In genomic region chr12:84023052-84023745, GRCm38 (mm10) we compare ENCODE assay signal across 27 mouse cellular contexts. TPM values are rescaled to one million over a fixed set of nuclear protein-coding genes. Genes with fewer than 3 reads are reported as not detected.
DNase-seq lines count a peak whose midpoint lies in the region; ATAC-seq and TF ChIP-seq lines count a peak whose summit lies in the region.
"Had no signal": no experiment of that assay in that cellular context is flagged by ENCODE, and none has a peak within 500 bp of the region (broad histone marks: within the 10 kb centered on the region; RNA-seq: fewer than 3 reads in every experiment).

No protein-coding gene starts in this region.

- no peak overlapping the region for H3K27ac ChIP-seq in limb, embryonic 11.5 days (replicated peaks; ENCODE audit: low read depth, low read length)
- H3K27ac ChIP-seq in limb, embryonic 10.5 days = no peak overlapping the region; the same call in 1 of the 2 replicates
- H3K27ac ChIP-seq in bone marrow, adult 2 months (ENCODE audit: control insufficient read depth, insufficient read depth, low read depth, low read length, poor library complexity) = peak overlapping the region; percentile 63; the same call in 1 of the 2 replicates
- H3K27ac ChIP-seq in limb, embryonic 12.5 days = peak overlapping the region; percentile 56
- no peak overlapping the region for H3K27ac ChIP-seq in stomach, embryonic 14.5 days (ENCODE audit: low read length)
- H3K27ac ChIP-seq: embryonic facial prominence, embryonic 10.5 days; hindbrain, embryonic 15.5 days; layer of hippocampus, adult 2 months; liver, embryonic 14.5 days had no signal

- no peak for TF ChIP-seq CTCF in bone marrow, adult 2 months (IDR thresholded peaks at IDR 0.05; ENCODE audit: control insufficient read depth, insufficient read depth, low read length)

- WGBS in limb, embryonic 11.5 days = 85% methylated on average over 9 of the region's 9 CpGs
- WGBS in limb, embryonic 10.5 days = 90% methylated on average over 9 of the region's 9 CpGs
- WGBS in bone marrow, adult 2 months = 55% methylated on average over 9 of the region's 9 CpGs
- 80% methylated on average over 9 of the region's 9 CpGs for WGBS in limb, embryonic 12.5 days
- 77% methylated on average over 9 of the region's 9 CpGs for WGBS in stomach, embryonic 14.5 days

- no peaks in the 10 kb centered on the region for H3K27me3 ChIP-seq in limb, embryonic 11.5 days (ENCODE audit: control insufficient read depth, insufficient read depth, low read length)
- H3K27me3 ChIP-seq in limb, embryonic 10.5 days (ENCODE audit: low read depth, poor library complexity, severe bottlenecking) = no peaks in the 10 kb centered on the region
- H3K27me3 ChIP-seq in limb, embryonic 12.5 days = no peaks in the 10 kb centered on the region
- no peaks in the 10 kb centered on the region for H3K27me3 ChIP-seq in stomach, embryonic 14.5 days (ENCODE audit: control insufficient read depth, insufficient read depth, low read length)
- H3K27me3 ChIP-seq: hindbrain, embryonic 15.5 days had no signal

- H3K9ac ChIP-seq in limb, embryonic 11.5 days (ENCODE audit: low read length) = no peak overlapping the region
- no peak overlapping the region for H3K9ac ChIP-seq in limb, embryonic 12.5 days (replicated peaks)
- H3K9ac ChIP-seq in stomach, embryonic 14.5 days (replicated peaks; ENCODE audit: low read depth, low read length) = no peak overlapping the region
- H3K9ac ChIP-seq: hindbrain, embryonic 15.5 days; liver, embryonic 14.5 days had no signal

- H3K36me3 ChIP-seq in limb, embryonic 11.5 days (ENCODE audit: control insufficient read depth, insufficient read depth, low read length) = no peaks in the 10 kb centered on the region
- no peaks in the 10 kb centered on the region for H3K36me3 ChIP-seq in limb, embryonic 10.5 days
- no peaks in the 10 kb centered on the region for H3K36me3 ChIP-seq in limb, embryonic 12.5 days
- no peaks in the 10 kb centered on the region for H3K36me3 ChIP-seq in stomach, embryonic 14.5 days (ENCODE audit: control insufficient read depth, insufficient read depth, low read length)
- H3K36me3 ChIP-seq: embryonic facial prominence, embryonic 10.5 days; hindbrain, embryonic 15.5 days had no signal

- no peak for ATAC-seq in limb, embryonic 11.5 days (ENCODE audit: insufficient number of reproducible peaks, low FRiP score, low TSS enrichment, low read depth)
- ATAC-seq in limb, embryonic 12.5 days (ENCODE audit: insufficient number of reproducible peaks, insufficient read depth, low FRiP score, low TSS enrichment, low read depth) = no peak
- ATAC-seq in stomach, embryonic 14.5 days (ENCODE audit: insufficient number of reproducible peaks, insufficient read depth, low FRiP score, low read depth) = 0 out of 2 replicates have a peak, but pooled peaks have one; percentile 46
- ATAC-seq: forebrain, embryonic 14.5 days had no signal

- no peak overlapping the region for H3K4me3 ChIP-seq in limb, embryonic 11.5 days (ENCODE audit: low read depth, low read length)
- no peak overlapping the region for H3K4me3 ChIP-seq in limb, embryonic 10.5 days
- H3K4me3 ChIP-seq in bone marrow, adult 2 months (replicated peaks; ENCODE audit: control insufficient read depth, low read depth, low read length) = no peak overlapping the region
- no peak overlapping the region for H3K4me3 ChIP-seq in limb, embryonic 12.5 days (replicated peaks)
- H3K4me3 ChIP-seq in stomach, embryonic 14.5 days (ENCODE audit: low read depth, low read length) = no peak overlapping the region
- H3K4me3 ChIP-seq: embryonic facial prominence, embryonic 10.5 days; hindbrain, embryonic 15.5 days; layer of hippocampus, adult 2 months; myocyte had no signal

- no peaks in the 10 kb centered on the region for H3K4me1 ChIP-seq in limb, embryonic 11.5 days (ENCODE audit: control insufficient read depth, insufficient read depth, low read length)
- no peaks in the 10 kb centered on the region for H3K4me1 ChIP-seq in limb, embryonic 10.5 days
- H3K4me1 ChIP-seq in bone marrow, adult 2 months (ENCODE audit: control insufficient read depth, insufficient read depth, low read length) = peaks cover 4% of the 10 kb centered on the region; the same call in 1 of the 2 replicates
- no peaks in the 10 kb centered on the region for H3K4me1 ChIP-seq in limb, embryonic 12.5 days (replicated peaks)
- no peaks in the 10 kb centered on the region for H3K4me1 ChIP-seq in stomach, embryonic 14.5 days (ENCODE audit: control insufficient read depth, insufficient read depth, low read length)
- H3K4me1 ChIP-seq: embryonic facial prominence, embryonic 10.5 days; hindbrain, embryonic 15.5 days had no signal

- TF ChIP-seq POLR2A in bone marrow, adult 2 months (IDR thresholded peaks at IDR 0.05; ENCODE audit: borderline replicate concordance, control insufficient read depth, low read depth, low read length) = no peak

- no peak overlapping the region for H3K4me2 ChIP-seq in limb, embryonic 11.5 days (ENCODE audit: low read depth, severe bottlenecking)
- no peak overlapping the region for H3K4me2 ChIP-seq in limb, embryonic 12.5 days
- no peak overlapping the region for H3K4me2 ChIP-seq in stomach, embryonic 14.5 days (replicated peaks; ENCODE audit: low read depth, low read length)
- H3K4me2 ChIP-seq: heart, embryonic 11.5 days; hindbrain, embryonic 15.5 days had no signal

- H3K9me3 ChIP-seq in limb, embryonic 11.5 days (ENCODE audit: control insufficient read depth, low read length) = no peaks in the 10 kb centered on the region
- H3K9me3 ChIP-seq in limb, embryonic 10.5 days (replicated peaks) = no peaks in the 10 kb centered on the region
- no peaks in the 10 kb centered on the region for H3K9me3 ChIP-seq in limb, embryonic 12.5 days
- no peaks in the 10 kb centered on the region for H3K9me3 ChIP-seq in stomach, embryonic 14.5 days (ENCODE audit: control insufficient read depth, low read depth, low read length)
- H3K9me3 ChIP-seq: embryonic facial prominence, embryonic 10.5 days; hindbrain, embryonic 15.5 days had no signal

- peak; percentile 31 for DNase-seq in limb, embryonic 11.5 days (ENCODE audit: low spot score)
- DNase-seq in limb, embryonic 10.5 days (ENCODE audit: low spot score) = no peak
- DNase-seq in natural killer cell, adult 2 months (ENCODE audit: low spot score in 2 of 2) = no peak
- DNase-seq in layer of hippocampus, adult 8-10 months (ENCODE audit: low spot score in 2 of 2) = no peak
- no peak for DNase-seq in B cell, adult 2 months
- DNase-seq: cerebellum, adult 11-12 months; cerebellum, postnatal 36 days; gastrocnemius, postnatal 36 days; lung, postnatal 4 days; midbrain, embryonic 14.5 days; right cerebral cortex, adult 18-20 months; thymus, postnatal 14 days had no signal

RNA-seq across cellular contexts. Expression of gene Acot1, which starts 13.9 kb away (rescaled TPM):
- polyA plus RNA-seq in limb, embryonic 11.5 days (2014; fragmentation: Nextera tagmentation; extraction: Ambion mirVana) = 31.2 and 38.6 TPM in 2 replicates
- polyA plus RNA-seq in limb, embryonic 10.5 days (2016; fragmentation: Nextera tagmentation; extraction: Ambion mirVana) = 20.9 and 27.7 TPM in 2 replicates
- 4.9 and 15.5 TPM in 2 replicates for polyA plus RNA-seq in bone marrow, adult 2 months (2011; ENCODE audit: insufficient read depth, insufficient read length, low replicate concordance, missing spikeins)
- 38.1 and 43.9 TPM in 2 replicates for polyA plus RNA-seq in limb, embryonic 12.5 days (2016; fragmentation: Nextera tagmentation; extraction: Ambion mirVana)
- polyA plus RNA-seq in stomach, embryonic 14.5 days (2014; fragmentation: Nextera tagmentation; extraction: Ambion mirVana) = 44.4 and 48.8 TPM in 2 replicates
- 10 to 100 TPM; 21.5 to 25.1 (median 24.2) TPM for total RNA-seq in layer of hippocampus, adult 8-10 months (2022)

RNA-seq across cellular contexts. Expression of gene Acot4, which starts 15.0 kb away (rescaled TPM):
- polyA plus RNA-seq in limb, embryonic 11.5 days (2014; fragmentation: Nextera tagmentation; extraction: Ambion mirVana) = 0.08 and 0.10 TPM in 2 replicates
- polyA plus RNA-seq in limb, embryonic 10.5 days (2016; fragmentation: Nextera tagmentation; extraction: Ambion mirVana) = 0.15 and 0.16 TPM in 2 replicates
- polyA plus RNA-seq in bone marrow, adult 2 months (2011; ENCODE audit: insufficient read depth, insufficient read length, low replicate concordance, missing spikeins) = 0.32 and 2.4 TPM in 2 replicates
- 0.14 and 0.39 TPM in 2 replicates for polyA plus RNA-seq in limb, embryonic 12.5 days (2016; fragmentation: Nextera tagmentation; extraction: Ambion mirVana)
- polyA plus RNA-seq in stomach, embryonic 14.5 days (2014; fragmentation: Nextera tagmentation; extraction: Ambion mirVana) = 0.33 and 0.70 TPM in 2 replicates
- 1 to 10 TPM; 2.2 to 3.3 (median 2.7) TPM for total RNA-seq in layer of hippocampus, adult 8-10 months (2022)
- polyA plus RNA-seq: myocyte had no signal

RNA-seq across cellular contexts. Expression of gene Gm49366, which starts 15.5 kb away (rescaled TPM):
- not detected in 2 replicates for polyA plus RNA-seq in limb, embryonic 11.5 days (2014; fragmentation: Nextera tagmentation; extraction: Ambion mirVana)
- polyA plus RNA-seq in limb, embryonic 10.5 days (2016; fragmentation: Nextera tagmentation; extraction: Ambion mirVana) = not detected in 2 replicates
- not detected in 2 replicates for polyA plus RNA-seq in bone marrow, adult 2 months (2011; ENCODE audit: insufficient read depth, insufficient read length, low replicate concordance, missing spikeins)
- polyA plus RNA-seq in limb, embryonic 12.5 days (2016; fragmentation: Nextera tagmentation; extraction: Ambion mirVana) = not detected in 2 replicates
- not detected in 2 replicates for polyA plus RNA-seq in stomach, embryonic 14.5 days (2014; fragmentation: Nextera tagmentation; extraction: Ambion mirVana)
- not detected for total RNA-seq in layer of hippocampus, adult 8-10 months (2022)
- total RNA-seq: ES-E14; gastrocnemius, postnatal 36 days; heart, postnatal 25 days; left cerebral cortex, postnatal 10 days had no signal
- polyA plus RNA-seq: embryonic facial prominence, embryonic 10.5 days; forebrain, embryonic 14.5 days; heart, embryonic 11.5 days; hindbrain, embryonic 15.5 days; kidney, embryonic 16.5 days; liver, embryonic 14.5 days; midbrain, embryonic 14.5 days; myocyte; small intestine, adult 2 months had no signal

RNA-seq across cellular contexts. Expression of gene Acot3, which starts 28.7 kb away (rescaled TPM):
- 0.27 and 0.55 TPM in 2 replicates for polyA plus RNA-seq in limb, embryonic 11.5 days (2014; fragmentation: Nextera tagmentation; extraction: Ambion mirVana)
- polyA plus RNA-seq in limb, embryonic 10.5 days (2016; fragmentation: Nextera tagmentation; extraction: Ambion mirVana) = 0.26 and 0.28 TPM in 2 replicates
- not detected in 2 replicates for polyA plus RNA-seq in bone marrow, adult 2 months (2011; ENCODE audit: insufficient read depth, insufficient read length, low replicate concordance, missing spikeins)
- polyA plus RNA-seq in limb, embryonic 12.5 days (2016; fragmentation: Nextera tagmentation; extraction: Ambion mirVana) = 0.59 and 0.66 TPM in 2 replicates
- polyA plus RNA-seq in stomach, embryonic 14.5 days (2014; fragmentation: Nextera tagmentation; extraction: Ambion mirVana) = 0.29 TPM in 1 of 2 replicates, not detected in the other
- total RNA-seq in layer of hippocampus, adult 8-10 months (2022) = 1 to 10 TPM; 2.4 to 3.1 (median 2.8) TPM
- total RNA-seq: gastrocnemius, postnatal 36 days had no signal
- polyA plus RNA-seq: myocyte; small intestine, adult 2 months had no signal

RNA-seq across cellular contexts. Expression of gene Acot2, which starts 35.5 kb away (rescaled TPM):
- 15.0 and 15.2 TPM in 2 replicates for polyA plus RNA-seq in limb, embryonic 11.5 days (2014; fragmentation: Nextera tagmentation; extraction: Ambion mirVana)
- 14.0 and 15.1 TPM in 2 replicates for polyA plus RNA-seq in limb, embryonic 10.5 days (2016; fragmentation: Nextera tagmentation; extraction: Ambion mirVana)
- polyA plus RNA-seq in bone marrow, adult 2 months (2011; ENCODE audit: insufficient read depth, insufficient read length, low replicate concordance, missing spikeins) = 1.2 and 3.5 TPM in 2 replicates
- 17.8 and 21.9 TPM in 2 replicates for polyA plus RNA-seq in limb, embryonic 12.5 days (2016; fragmentation: Nextera tagmentation; extraction: Ambion mirVana)
- polyA plus RNA-seq in stomach, embryonic 14.5 days (2014; fragmentation: Nextera tagmentation; extraction: Ambion mirVana) = 27.2 and 27.3 TPM in 2 replicates
- total RNA-seq in layer of hippocampus, adult 8-10 months (2022) = 10 to 100 TPM; 13.3 to 15.7 (median 14.6) TPM

Comparison
In these comparisons a context has a peak if more than half of its experiments do, and no peak if none do; other contexts are left out.
1. H3K27ac ChIP-seq: peak in bone marrow, adult 2 months (single experiment) and limb, embryonic 12.5 days (single experiment); none in limb, embryonic 11.5 days (single experiment), limb, embryonic 10.5 days (single experiment) and stomach, embryonic 14.5 days (single experiment).